Mouse (Mus musculus): Measurements from ENCODE around the gene Pkd1. TPM values are rescaled to one million over a fixed set of nuclear protein-coding genes. Genes with fewer than 3 reads are reported as not detected.
A peak's percentile ranks its signal among the peaks of the same experiment; 100 is the strongest.

Pkd1 gene
- polyA plus RNA-seq, 1 experiment, result 82.0 TPM

DNA sequence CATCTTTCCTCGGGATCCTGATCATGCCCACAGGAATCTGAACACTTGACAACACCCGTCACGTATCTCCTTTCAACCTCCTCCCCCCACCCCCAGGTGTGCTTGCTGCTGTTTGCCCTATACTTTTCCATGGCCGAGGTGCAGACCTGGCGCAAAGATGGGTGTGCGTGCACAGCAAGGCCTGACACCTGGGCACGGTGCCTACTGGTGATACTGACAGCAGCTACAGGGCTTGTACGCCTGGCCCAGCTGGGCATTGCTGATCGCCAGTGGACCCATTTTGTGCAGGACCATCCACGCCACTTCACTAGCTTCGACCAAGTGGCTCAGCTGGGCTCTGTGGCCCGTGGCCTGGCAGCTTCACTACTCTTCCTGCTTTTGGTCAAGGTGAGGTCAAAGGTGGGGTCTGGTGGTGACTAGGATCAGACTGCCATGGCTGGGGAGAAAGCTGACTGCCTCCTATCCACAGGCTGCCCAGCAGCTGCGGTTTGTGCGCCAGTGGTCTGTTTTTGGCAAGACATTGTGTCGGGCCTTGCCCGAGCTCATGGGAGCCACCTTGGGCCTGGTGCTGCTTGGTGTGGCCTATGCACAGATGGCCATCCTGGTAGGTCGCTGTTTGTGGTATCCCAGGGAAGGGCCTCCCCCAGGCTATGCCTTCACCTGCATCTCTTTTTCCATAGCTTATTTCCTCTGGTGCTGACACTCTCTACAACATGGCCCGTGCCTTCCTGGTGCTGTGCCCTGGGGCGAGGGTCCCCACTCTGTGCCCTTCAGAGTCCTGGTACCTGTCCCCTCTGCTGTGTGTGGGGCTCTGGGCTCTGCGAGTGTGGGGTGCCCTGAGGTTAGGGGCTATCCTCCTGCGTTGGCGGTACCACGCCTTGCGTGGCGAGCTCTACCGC is 44.6 kb downstream of the Pkd1 start:
- Histone ChIP-seq H3K27ac (ENCODE audit: insufficient read depth, low read length) (no peak overlapping the region), H3K4me3 (ENCODE audit: insufficient read depth, low read length) (no peak overlapping the region), H3K4me1 (ENCODE audit: control insufficient read depth, insufficient read depth, low read length) (no peaks in the 10 kb centered on the region)
- TF ChIP-seq CTCF (IDR thresholded peaks at IDR 0.05; ENCODE audit: extremely low read depth, insufficient read depth, low read length) (no peak), POLR2A (IDR thresholded peaks at IDR 0.05; ENCODE audit: extremely low read depth, insufficient read depth, low read length) (no peak)

DNA sequence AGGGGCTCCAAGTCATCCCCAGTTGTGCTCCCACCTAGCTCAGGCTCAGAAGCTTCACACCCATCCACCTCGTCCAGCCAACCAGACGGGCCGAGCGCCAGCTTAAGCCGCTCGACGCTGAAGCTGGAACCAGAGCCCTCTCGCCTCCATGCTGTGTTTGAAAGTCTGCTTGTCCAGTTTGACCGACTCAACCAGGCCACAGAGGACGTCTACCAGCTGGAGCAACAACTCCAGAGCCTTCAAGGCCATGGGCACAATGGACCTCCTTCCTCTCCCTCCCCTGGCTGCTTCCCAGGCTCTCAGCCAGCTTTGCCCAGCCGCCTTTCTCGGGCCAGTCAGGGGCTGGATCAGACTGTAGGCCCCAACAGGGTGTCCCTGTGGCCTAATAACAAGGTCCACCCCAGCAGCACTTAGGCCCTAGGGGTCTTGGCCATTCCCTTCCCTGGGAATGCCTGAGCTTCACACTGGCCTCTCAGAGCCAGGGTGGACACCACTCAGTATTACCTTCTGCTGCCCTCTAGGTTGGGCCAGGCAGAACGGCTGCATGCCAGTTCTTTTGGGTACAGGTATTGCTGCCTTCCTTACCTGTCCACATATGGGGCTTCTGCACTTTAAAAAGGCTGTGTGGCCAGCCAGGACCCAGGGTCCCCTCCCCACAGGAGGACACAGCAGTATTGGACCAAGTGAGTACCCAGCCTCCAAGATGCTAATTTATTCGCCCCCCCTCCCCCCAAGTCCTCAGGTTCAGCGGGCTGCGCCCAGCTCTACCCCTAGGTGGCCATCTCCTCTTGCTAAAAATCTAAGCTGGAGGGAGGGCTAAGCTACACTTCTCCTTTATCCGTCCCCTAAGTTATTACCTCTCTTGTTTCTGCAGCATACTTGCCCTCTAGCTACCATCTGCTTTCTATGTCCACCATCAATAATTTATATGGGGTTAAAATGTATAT is 45.8 kb downstream of the Pkd1 start:
- Histone ChIP-seq H3K4me1 (ENCODE audit: control insufficient read depth, insufficient read depth, low read length) (no peaks in the 10 kb centered on the region), H3K27ac (ENCODE audit: insufficient read depth, low read length) (peak overlapping the region; percentile 14; the same call in 1 of the 2 replicates), H3K4me3 (ENCODE audit: insufficient read depth, low read length) (no peak overlapping the region)
- TF ChIP-seq POLR2A (IDR thresholded peaks at IDR 0.05; ENCODE audit: extremely low read depth, insufficient read depth, low read length) (peak; percentile 7; the same call in 1 of the 2 replicates), CTCF (IDR thresholded peaks at IDR 0.05; ENCODE audit: extremely low read depth, insufficient read depth, low read length) (no peak)

DNA sequence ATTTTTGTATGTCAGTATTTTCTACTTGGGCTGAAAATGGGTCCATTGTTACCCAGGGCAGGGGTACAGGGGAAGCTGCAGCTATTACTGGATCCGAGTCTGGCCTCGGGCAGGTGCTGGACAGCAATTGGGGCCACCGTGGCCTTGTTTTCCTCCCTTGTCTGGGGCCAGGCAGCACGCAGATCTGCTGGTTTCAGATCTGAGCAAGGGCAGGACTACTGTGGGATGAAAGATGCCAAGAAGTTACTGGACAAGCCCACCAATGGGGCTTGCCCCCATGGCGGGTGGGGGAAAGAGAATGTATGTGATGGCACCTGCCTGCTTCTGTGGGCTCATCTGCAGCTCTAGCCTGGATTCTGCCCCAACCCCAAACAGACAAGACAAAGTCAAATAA is 46.4 kb downstream of the Pkd1 start:
- no peak for TF ChIP-seq CTCF (IDR thresholded peaks at IDR 0.05; ENCODE audit: extremely low read depth, insufficient read depth, low read length)
- no peak for TF ChIP-seq POLR2A (IDR thresholded peaks at IDR 0.05; ENCODE audit: extremely low read depth, insufficient read depth, low read length)
- Histone ChIP-seq H3K4me3 (ENCODE audit: insufficient read depth, low read length) (no peak overlapping the region), H3K27ac (ENCODE audit: insufficient read depth, low read length) (peak overlapping the region; percentile 30; the same call in 1 of the 2 replicates), H3K4me1 (ENCODE audit: control insufficient read depth, insufficient read depth, low read length) (no peaks in the 10 kb centered on the region)

DNA sequence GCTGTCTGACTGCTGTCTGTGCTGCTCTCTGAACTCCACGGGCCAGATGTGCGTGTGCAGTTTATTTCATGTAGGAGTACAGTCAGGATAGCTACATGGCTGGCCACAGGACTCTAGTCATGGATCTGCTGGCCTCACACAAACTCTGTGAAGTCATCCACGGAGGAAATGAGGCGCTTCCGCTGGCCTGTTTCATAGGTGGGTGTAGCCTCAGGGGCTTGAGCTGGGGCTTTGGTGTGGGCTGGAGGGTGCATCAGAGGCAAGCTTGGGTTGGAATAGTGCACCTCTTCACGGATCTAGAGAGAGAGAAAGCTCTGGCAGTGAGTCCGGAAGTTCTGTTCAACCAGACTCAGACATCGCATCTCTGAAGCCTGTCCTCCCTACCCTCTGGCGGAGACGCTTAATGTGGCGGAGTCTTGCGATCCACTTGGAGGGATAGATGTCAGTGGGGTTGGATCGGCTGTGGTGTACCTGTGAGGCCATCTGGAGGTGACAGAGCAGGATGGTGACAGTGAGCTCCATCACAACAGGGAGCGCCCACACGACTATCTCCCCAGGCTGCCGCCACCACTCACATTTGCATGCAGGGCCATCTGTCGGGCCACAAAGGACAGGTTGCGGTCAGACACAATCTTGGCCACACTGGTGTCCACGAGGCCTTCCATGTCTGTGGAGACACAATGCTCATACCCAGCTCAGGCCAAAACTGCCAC is 47.0 kb downstream of the Pkd1 start:
- no peak overlapping the region for H3K27ac ChIP-seq (ENCODE audit: insufficient read depth, low read length)
- no peak overlapping the region for H3K4me3 ChIP-seq (ENCODE audit: insufficient read depth, low read length)
- TF ChIP-seq CTCF (IDR thresholded peaks at IDR 0.05; ENCODE audit: extremely low read depth, insufficient read depth, low read length) (no peak), POLR2A (IDR thresholded peaks at IDR 0.05; ENCODE audit: extremely low read depth, insufficient read depth, low read length) (no peak)
- H3K4me1 ChIP-seq (ENCODE audit: control insufficient read depth, insufficient read depth, low read length), result no peaks in the 10 kb centered on the region

DNA sequence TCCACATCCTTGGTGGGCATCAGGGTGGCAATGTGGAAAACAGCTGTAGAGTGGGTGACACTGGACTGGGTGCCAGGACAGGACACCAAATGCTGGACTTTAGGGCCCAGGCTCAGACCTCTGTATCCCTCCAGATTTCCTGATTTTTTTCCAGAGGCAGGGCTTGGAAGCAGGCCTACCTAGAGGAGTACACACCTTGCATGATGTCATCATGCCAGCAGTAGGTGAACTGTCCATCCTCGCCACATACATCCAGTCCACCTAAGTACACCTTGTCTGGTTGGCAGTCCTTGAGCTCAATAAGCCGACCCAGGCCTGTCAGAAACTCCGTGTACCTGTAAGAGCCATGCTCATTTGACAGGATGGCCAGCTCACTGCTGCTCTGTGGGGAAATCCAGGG is 48.4 kb downstream of the Pkd1 start:
- H3K4me3 ChIP-seq (ENCODE audit: insufficient read depth, low read length), result no peak overlapping the region
- no peak overlapping the region for H3K27ac ChIP-seq (ENCODE audit: insufficient read depth, low read length)
- no peak for TF ChIP-seq POLR2A (IDR thresholded peaks at IDR 0.05; ENCODE audit: extremely low read depth, insufficient read depth, low read length)
- TF ChIP-seq CTCF (IDR thresholded peaks at IDR 0.05; ENCODE audit: extremely low read depth, insufficient read depth, low read length), result no peak
- H3K4me1 ChIP-seq (ENCODE audit: control insufficient read depth, insufficient read depth, low read length), result no peaks in the 10 kb centered on the region

DNA sequence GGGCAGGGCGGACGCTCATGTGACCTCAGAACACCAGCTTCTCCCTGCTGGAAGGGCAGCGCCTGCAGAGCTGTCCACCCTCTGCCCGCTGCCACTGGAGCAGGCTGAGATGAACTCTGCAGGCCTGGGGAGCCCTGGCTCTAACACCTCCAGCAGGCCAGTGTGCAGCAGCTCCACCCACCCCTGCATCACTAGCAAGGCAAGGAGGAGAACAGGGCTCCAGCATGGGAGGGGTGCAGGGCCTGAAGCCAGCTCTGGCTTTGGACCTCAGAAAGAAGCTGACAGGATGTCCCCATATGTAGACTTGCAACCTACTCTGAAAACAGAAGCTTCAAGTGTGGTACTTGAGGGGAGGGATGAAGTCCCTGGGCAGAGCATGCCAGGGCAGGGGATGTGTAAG is 50.9 kb downstream of the Pkd1 start:
- H3K4me1 ChIP-seq (ENCODE audit: control insufficient read depth, insufficient read depth, low read length), result no peaks in the 10 kb centered on the region
- H3K4me3 ChIP-seq (ENCODE audit: insufficient read depth, low read length), result no peak overlapping the region
- no peak overlapping the region for H3K27ac ChIP-seq (ENCODE audit: insufficient read depth, low read length)
- TF ChIP-seq CTCF (IDR thresholded peaks at IDR 0.05; ENCODE audit: extremely low read depth, insufficient read depth, low read length) (no peak), POLR2A (IDR thresholded peaks at IDR 0.05; ENCODE audit: extremely low read depth, insufficient read depth, low read length) (no peak)

DNA sequence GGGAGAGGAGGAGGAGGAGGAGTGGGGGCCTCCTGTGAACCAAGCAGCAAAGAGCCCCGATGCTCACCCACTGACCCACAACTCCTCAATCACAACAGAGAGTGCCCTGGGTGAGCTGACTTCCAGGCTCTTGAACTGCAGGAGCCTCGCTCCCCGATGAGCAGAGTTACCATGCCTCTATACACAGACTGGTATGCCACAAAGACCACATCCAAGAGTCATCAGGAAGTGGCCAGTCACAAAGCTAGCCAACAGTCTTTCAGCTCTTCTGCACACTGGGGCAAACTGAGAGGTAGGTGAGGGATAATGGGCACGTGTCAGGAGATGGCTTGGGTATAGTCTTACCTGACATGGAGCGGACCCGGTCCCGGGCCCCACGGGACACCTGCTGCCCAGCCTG is 54.3 kb downstream of the Pkd1 start:
- Histone ChIP-seq H3K4me1 (ENCODE audit: control insufficient read depth, insufficient read depth, low read length) (no peaks in the 10 kb centered on the region), H3K27ac (ENCODE audit: insufficient read depth, low read length) (no peak overlapping the region), H3K4me3 (ENCODE audit: insufficient read depth, low read length) (no peak overlapping the region)
- TF ChIP-seq CTCF (IDR thresholded peaks at IDR 0.05; ENCODE audit: extremely low read depth, insufficient read depth, low read length) (no peak), POLR2A (IDR thresholded peaks at IDR 0.05; ENCODE audit: extremely low read depth, insufficient read depth, low read length) (no peak)

DNA sequence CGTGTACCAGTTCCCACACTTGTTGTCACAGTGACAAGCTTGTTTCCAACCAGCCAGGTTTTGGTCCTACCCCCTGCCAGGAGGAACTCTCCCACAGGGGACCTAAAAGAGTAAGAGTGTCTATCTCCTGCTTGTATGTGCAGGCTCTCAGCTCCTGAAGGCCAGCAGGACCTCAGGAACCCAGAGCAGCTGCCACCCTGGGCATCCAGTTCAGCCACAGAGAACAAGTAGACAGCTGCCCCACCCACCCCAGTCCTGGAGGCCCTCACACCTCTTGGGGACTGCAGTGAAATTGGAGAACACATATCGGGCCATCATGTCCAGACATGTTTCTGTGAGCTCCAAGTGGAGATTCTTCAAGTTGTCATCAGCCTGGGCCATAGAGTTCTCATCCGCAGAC is 54.9 kb downstream of the Pkd1 start:
- H3K4me3 ChIP-seq (ENCODE audit: insufficient read depth, low read length), result no peak overlapping the region
- TF ChIP-seq CTCF (IDR thresholded peaks at IDR 0.05; ENCODE audit: extremely low read depth, insufficient read depth, low read length) (no peak), POLR2A (IDR thresholded peaks at IDR 0.05; ENCODE audit: extremely low read depth, insufficient read depth, low read length) (no peak)
- H3K4me1 ChIP-seq (ENCODE audit: control insufficient read depth, insufficient read depth, low read length), result no peaks in the 10 kb centered on the region
- H3K27ac ChIP-seq (ENCODE audit: insufficient read depth, low read length), result no peak overlapping the region

DNA sequence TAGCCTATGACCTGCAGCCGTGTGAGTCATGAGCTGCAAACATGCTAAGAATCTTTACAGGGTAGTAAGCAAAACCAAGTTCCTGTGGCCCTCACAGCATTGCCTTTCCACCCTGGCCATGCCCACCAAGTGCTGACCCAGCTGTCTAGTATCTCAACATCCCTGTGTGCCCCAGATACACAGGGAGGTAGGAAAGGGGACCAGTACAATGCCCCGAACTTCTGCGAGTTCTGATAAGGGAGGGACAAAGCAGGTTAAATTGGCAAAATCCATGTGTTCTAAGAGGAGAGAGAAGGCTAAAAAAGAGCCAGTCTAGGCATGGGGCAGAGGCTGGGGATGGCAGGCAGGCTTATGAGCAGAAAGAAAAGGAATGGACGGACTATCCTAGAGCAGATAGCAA is 58.7 kb downstream of the Pkd1 start:
- no peak overlapping the region for H3K4me3 ChIP-seq (ENCODE audit: insufficient read depth, low read length)
- no peak for TF ChIP-seq POLR2A (IDR thresholded peaks at IDR 0.05; ENCODE audit: extremely low read depth, insufficient read depth, low read length)
- TF ChIP-seq CTCF (IDR thresholded peaks at IDR 0.05; ENCODE audit: extremely low read depth, insufficient read depth, low read length), result no peak
- H3K4me1 ChIP-seq (ENCODE audit: control insufficient read depth, insufficient read depth, low read length), result no peaks in the 10 kb centered on the region
- no peak overlapping the region for H3K27ac ChIP-seq (ENCODE audit: insufficient read depth, low read length)

Measured in cortical plate, adult 2 months (tissue).